Comparison of ENCODE assay signal across 8 mouse cellular contexts in genomic region chr10:39470321-39470720, GRCm38 (mm10).
DNase-seq lines count a peak whose midpoint lies in the region; ATAC-seq lines count a peak whose summit lies in the region.
"Had no signal": no experiment of that assay in that cellular context is flagged by ENCODE, and none has a peak within 500 bp of the region (broad histone marks: within the 10 kb centered on the region; RNA-seq: fewer than 3 reads in every experiment).

No protein-coding gene starts in this region.

- peak; percentile 27; the same call in 1 of the 2 replicates for ATAC-seq in megakaryocyte progenitor cell, adult 5-6 weeks (replicated peaks; ENCODE audit: poor library complexity)

- peak; percentile 67 for DNase-seq in lung, postnatal 10 days
- DNase-seq in lung, postnatal 14 days = no peak
- peak; percentile 46 for DNase-seq in adrenal gland, adult 8-10 months
- DNase-seq in gastrocnemius, postnatal 14 days = peak; percentile 69
- DNase-seq in embryo, embryonic 9.5 days (ENCODE audit: extremely low spot score) = no peak
- DNase-seq in urinary bladder, postnatal 10 days (ENCODE audit: low spot score) = no peak
- DNase-seq: cerebellum, adult 9-11 months had no signal

- intact Hi-C loops in gastrocnemius, postnatal 14 days (cut with DNase I; ENCODE audit: low total_unique reads) = no loop called here

Comparison
In these comparisons a context has a peak if more than half of its experiments do, and no peak if none do; other contexts are left out.
1. DNase-seq: peak in lung, postnatal 10 days (single experiment), adrenal gland, adult 8-10 months (single experiment) and gastrocnemius, postnatal 14 days (single experiment); none in lung, postnatal 14 days (single experiment), embryo, embryonic 9.5 days (single experiment) and urinary bladder, postnatal 10 days (single experiment).